17 mouse cellular contexts compared by ENCODE assay signal in genomic region chr4:15448831-15449230, GRCm38 (mm10).
DNase-seq lines count a peak whose midpoint lies in the region; ATAC-seq and TF ChIP-seq lines count a peak whose summit lies in the region.
"Had no signal": no experiment of that assay in that cellular context is flagged by ENCODE, and none has a peak within 500 bp of the region (broad histone marks: within the 10 kb centered on the region; RNA-seq: fewer than 3 reads in every experiment).

No protein-coding gene starts in this region.

- no peak overlapping the region for H3K4me3 ChIP-seq in hindbrain, embryonic 11.5 days (ENCODE audit: low read depth, low read length)
- no peak overlapping the region for H3K4me3 ChIP-seq in hindbrain, embryonic 10.5 days
- no peak overlapping the region for H3K4me3 ChIP-seq in embryonic facial prominence, embryonic 14.5 days (ENCODE audit: low read depth, low read length)
- H3K4me3 ChIP-seq in midbrain, embryonic 14.5 days (replicated peaks; ENCODE audit: low read depth, low read length) = no peak overlapping the region
- no peak overlapping the region for H3K4me3 ChIP-seq in thymus, adult 2 months (ENCODE audit: control insufficient read depth, insufficient read depth, low read length)
- H3K4me3 ChIP-seq: heart, embryonic 12.5 days had no signal

- no peak for DNase-seq in hindbrain, embryonic 11.5 days (ENCODE audit: low spot score)
- DNase-seq in hindbrain, embryonic 10.5 days (ENCODE audit: low spot score) = no peak
- peak; percentile 70 for DNase-seq in brain, adult 2 months (ENCODE audit: low read depth, low spot score)
- DNase-seq in embryonic facial prominence, embryonic 14.5 days (ENCODE audit: low spot score) = peak; percentile 41
- peak; percentile 16 for DNase-seq in midbrain, embryonic 14.5 days
- DNase-seq in thymus, adult 2 months = no peak
- DNase-seq in embryo, embryonic 9.5 days (ENCODE audit: extremely low spot score) = no peak
- DNase-seq: B cell, adult 2 months; gastrocnemius, postnatal 36 days; heart, postnatal 36 days; kidney, adult 11 months; kidney, postnatal 14 days; layer of hippocampus, adult 9-11 months; lung, adult 2 months had no signal

- TF ChIP-seq POLR2A in thymus, adult 2 months (IDR thresholded peaks at IDR 0.05; ENCODE audit: control insufficient read depth, extremely low read depth, insufficient read depth, low read length, poor library complexity) = no peak

- H3K9me3 ChIP-seq in hindbrain, embryonic 11.5 days (ENCODE audit: control insufficient read depth, low read length) = no peaks in the 10 kb centered on the region
- no peaks in the 10 kb centered on the region for H3K9me3 ChIP-seq in hindbrain, embryonic 10.5 days
- no peaks in the 10 kb centered on the region for H3K9me3 ChIP-seq in embryonic facial prominence, embryonic 14.5 days (ENCODE audit: control insufficient read depth, low read length)
- H3K9me3 ChIP-seq in midbrain, embryonic 14.5 days (ENCODE audit: control insufficient read depth, low read length) = no peaks in the 10 kb centered on the region

- no peaks in the 10 kb centered on the region for H3K36me3 ChIP-seq in hindbrain, embryonic 11.5 days (ENCODE audit: control insufficient read depth, insufficient read depth, low read length)
- no peaks in the 10 kb centered on the region for H3K36me3 ChIP-seq in hindbrain, embryonic 10.5 days
- no peaks in the 10 kb centered on the region for H3K36me3 ChIP-seq in embryonic facial prominence, embryonic 14.5 days (ENCODE audit: control insufficient read depth, insufficient read depth, low read length)
- H3K36me3 ChIP-seq in midbrain, embryonic 14.5 days (ENCODE audit: control insufficient read depth, insufficient read depth, low read length) = no peaks in the 10 kb centered on the region
- H3K36me3 ChIP-seq in thymus, adult 2 months (ENCODE audit: control insufficient read depth, insufficient read depth, low read length) = no peaks in the 10 kb centered on the region
- H3K36me3 ChIP-seq: heart, embryonic 12.5 days had no signal

- TF ChIP-seq CTCF in thymus, adult 2 months (IDR thresholded peaks at IDR 0.05; ENCODE audit: borderline replicate concordance, control insufficient read depth, extremely low read depth, insufficient read depth, low read length, poor library complexity) = no peak

- no peak overlapping the region for H3K4me2 ChIP-seq in hindbrain, embryonic 11.5 days (replicated peaks; ENCODE audit: low read depth, low read length)
- no peak overlapping the region for H3K4me2 ChIP-seq in embryonic facial prominence, embryonic 14.5 days (ENCODE audit: low read depth, low read length)
- no peak overlapping the region for H3K4me2 ChIP-seq in midbrain, embryonic 14.5 days (ENCODE audit: low read length)
- H3K4me2 ChIP-seq: heart, embryonic 12.5 days had no signal

- ATAC-seq in hindbrain, embryonic 11.5 days (ENCODE audit: low FRiP score) = 0 out of 2 replicates have a peak, but pooled peaks have one; percentile 33
- ATAC-seq in embryonic facial prominence, embryonic 14.5 days (ENCODE audit: low read depth) = peak; percentile 60; the same call in 1 of the 2 replicates
- peak; percentile 40; the same call in 1 of the 2 replicates for ATAC-seq in midbrain, embryonic 14.5 days (ENCODE audit: low FRiP score, low TSS enrichment)
- no peak for ATAC-seq in CD4-positive, CD25-positive, alpha-beta regulatory T cell, adult 4 months

- H3K27me3 ChIP-seq in hindbrain, embryonic 11.5 days (ENCODE audit: control insufficient read depth, insufficient read depth, low read length) = no peaks in the 10 kb centered on the region
- H3K27me3 ChIP-seq in hindbrain, embryonic 10.5 days (ENCODE audit: insufficient read depth, poor library complexity, severe bottlenecking) = no peaks in the 10 kb centered on the region
- no peaks in the 10 kb centered on the region for H3K27me3 ChIP-seq in embryonic facial prominence, embryonic 14.5 days (replicated peaks; ENCODE audit: control insufficient read depth, insufficient read depth, low read length)
- H3K27me3 ChIP-seq in midbrain, embryonic 14.5 days (ENCODE audit: control insufficient read depth, insufficient read depth, low read length) = no peaks in the 10 kb centered on the region
- no peaks in the 10 kb centered on the region for H3K27me3 ChIP-seq in thymus, adult 2 months (ENCODE audit: control insufficient read depth, insufficient read depth, low read length)
- H3K27me3 ChIP-seq: heart, embryonic 12.5 days had no signal

- WGBS in hindbrain, embryonic 11.5 days = 77% methylated on average over 1 of the region's 1 CpGs
- 89% methylated on average over 1 of the region's 1 CpGs for WGBS in hindbrain, embryonic 10.5 days
- 75% methylated on average over 1 of the region's 1 CpGs for WGBS in embryonic facial prominence, embryonic 14.5 days
- 69% methylated on average over 1 of the region's 1 CpGs for WGBS in midbrain, embryonic 14.5 days
- WGBS in thymus, adult 2 months = 83% methylated on average over 1 of the region's 1 CpGs

- no peak overlapping the region for H3K9ac ChIP-seq in hindbrain, embryonic 11.5 days (ENCODE audit: low read depth, low read length)
- H3K9ac ChIP-seq in embryonic facial prominence, embryonic 14.5 days (ENCODE audit: low read depth, low read length) = no peak overlapping the region
- H3K9ac ChIP-seq in midbrain, embryonic 14.5 days (replicated peaks; ENCODE audit: low read length) = no peak overlapping the region
- H3K9ac ChIP-seq: heart, embryonic 12.5 days had no signal

- no peaks in the 10 kb centered on the region for H3K4me1 ChIP-seq in hindbrain, embryonic 11.5 days (replicated peaks; ENCODE audit: control insufficient read depth, insufficient read depth, low read length)
- H3K4me1 ChIP-seq in hindbrain, embryonic 10.5 days (replicated peaks) = no peaks in the 10 kb centered on the region
- H3K4me1 ChIP-seq in embryonic facial prominence, embryonic 14.5 days (ENCODE audit: control insufficient read depth, insufficient read depth, low read length) = no peaks in the 10 kb centered on the region
- no peaks in the 10 kb centered on the region; the same call in 1 of the 2 replicates for H3K4me1 ChIP-seq in midbrain, embryonic 14.5 days (ENCODE audit: control insufficient read depth, insufficient read depth, low read length)
- H3K4me1 ChIP-seq in thymus, adult 2 months (replicated peaks; ENCODE audit: control insufficient read depth, insufficient read depth, low read length) = no peaks in the 10 kb centered on the region
- H3K4me1 ChIP-seq: heart, embryonic 12.5 days had no signal

- no peak overlapping the region for H3K27ac ChIP-seq in hindbrain, embryonic 11.5 days (ENCODE audit: low read depth, low read length)
- no peak overlapping the region for H3K27ac ChIP-seq in hindbrain, embryonic 10.5 days
- H3K27ac ChIP-seq in embryonic facial prominence, embryonic 14.5 days (replicated peaks; ENCODE audit: low read depth, low read length) = no peak overlapping the region
- H3K27ac ChIP-seq in midbrain, embryonic 14.5 days (replicated peaks; ENCODE audit: low read depth, low read length) = no peak overlapping the region
- H3K27ac ChIP-seq in thymus, adult 2 months (ENCODE audit: control insufficient read depth, insufficient read depth, low read length) = no peak overlapping the region
- H3K27ac ChIP-seq: macrophage had no signal

Comparison
In these comparisons a context has a peak if more than half of its experiments do, and no peak if none do; other contexts are left out.
1. DNase-seq: peak in brain, adult 2 months (single experiment), embryonic facial prominence, embryonic 14.5 days (single experiment) and midbrain, embryonic 14.5 days (single experiment); none in hindbrain, embryonic 11.5 days (single experiment), hindbrain, embryonic 10.5 days (single experiment), thymus, adult 2 months (single experiment) and embryo, embryonic 9.5 days (single experiment).